Mouse (Mus musculus) embryonic fibroblast, embryonic 13.5 days (primary cell): ENCODE measurements at regions not wholly inside any gene's neighbourhood (a gene's known extent, or its start where the extent isn't known, plus 50 kb on each side); places are given as distances from the start of the nearest gene placed in this dataset.

ENCODE experiments used
- CTCF ChIP-seq: IDR thresholded peaks from 2 replicates; pipeline ENCODE4 v1.5.1; 2011; ENCODE audit warnings: mild to moderate bottlenecking, control low read depth, low read length, moderate library complexity, borderline replicate concordance; ENCODE audit not compliant: insufficient read depth
- POLR2A ChIP-seq: IDR thresholded peaks from 2 replicates; pipeline ENCODE4 v1.6.1; 2011; ENCODE audit warnings: low read depth, mild to moderate bottlenecking, control low read depth, low read length, moderate library complexity

DNA sequence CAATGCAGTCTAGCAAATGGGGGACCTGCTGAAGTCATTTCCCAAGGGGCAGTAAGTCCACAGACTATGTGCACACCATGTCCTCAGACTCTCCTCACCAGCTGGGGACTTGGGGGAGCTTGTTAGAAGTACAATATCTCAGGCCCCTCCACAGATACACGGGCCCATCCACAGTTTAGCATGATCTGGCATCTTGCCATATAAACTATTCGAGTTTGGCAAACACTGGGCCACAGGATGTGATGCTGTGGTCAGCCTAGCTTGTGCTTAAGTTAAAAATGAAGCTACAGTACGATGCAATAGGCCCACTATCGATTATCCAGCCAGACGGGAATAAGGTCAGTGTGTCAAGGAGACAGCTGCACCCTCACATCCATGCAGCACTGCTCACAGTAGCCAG, 157.9 kb upstream of the Noct start:
- TF ChIP-seq CTCF (no peak), POLR2A (no peak)
